Mouse (Mus musculus): ENCODE measurements around the gene Crebbp. TPM values are rescaled to one million over a fixed set of nuclear protein-coding genes. Genes with fewer than 3 reads are reported as not detected.

The Crebbp gene
- polyA plus RNA-seq, 1 experiment from 2014 or later, result 28.6 TPM

GRCm38 (mm10) chr16:4032341-4032748, 181.5 kb downstream of the Crebbp start:
- Histone ChIP-seq H3K4me1 (0 out of 2 replicates have a peak, but pooled peaks cover 3% of the 10 kb centered on the region), H3K36me3 (replicated peaks) (peaks cover 15% of the 10 kb centered on the region), H3K9me3 (peaks cover 3% of the 10 kb centered on the region; the same call in 1 of the 2 replicates), H3K27me3 (ENCODE audit: poor library complexity, severe bottlenecking) (no peaks in the 10 kb centered on the region), H3K27ac (no peak overlapping the region), H3K4me3 (no peak overlapping the region)
- 95% methylated on average over 6 of the region's 6 CpGs for WGBS
- no peak for DNase-seq (ENCODE audit: extremely low spot score, low spot score)

GRCm38 (mm10) chr16:4031441-4032274, 182.1 kb downstream of the Crebbp start:
- no peaks in the 10 kb centered on the region for H3K27me3 ChIP-seq (ENCODE audit: poor library complexity, severe bottlenecking)
- H3K4me3 ChIP-seq, result no peak overlapping the region
- H3K9me3 ChIP-seq, result peaks cover 3% of the 10 kb centered on the region; the same call in 1 of the 2 replicates
- no peak overlapping the region for H3K27ac ChIP-seq
- WGBS, result 70% methylated on average over 4 of the region's 6 CpGs
- peaks cover 9% of the 10 kb centered on the region for H3K36me3 ChIP-seq (replicated peaks)
- 0 out of 2 replicates have a peak, but pooled peaks cover 3% of the 10 kb centered on the region for H3K4me1 ChIP-seq
- no peak for DNase-seq (ENCODE audit: extremely low spot score, low spot score)

Small RNA genes within 50 kb of the gene (microRNA-seq; reads per million reads assigned to microRNA genes)
- not detected for gene Gm23413

Other genes with a start within 250 kb of the Crebbp start
- 1.3 and 1.4 TPM in 2 replicates for gene Nlrc3, start 237.4 kb downstream of the Crebbp start, polyA plus RNA-seq (2016; fragmentation: Nextera tagmentation; extraction: Ambion mirVana)
- 22.1 and 24.0 TPM in 2 replicates for gene Slx4, start 210.2 kb downstream of the Crebbp start, polyA plus RNA-seq (2016; fragmentation: Nextera tagmentation; extraction: Ambion mirVana)
- gene Dnase1, start 177.1 kb downstream of the Crebbp start, polyA plus RNA-seq (2016; fragmentation: Nextera tagmentation; extraction: Ambion mirVana), result 5.7 and 6.1 TPM in 2 replicates
- 96.1 and 100.0 TPM in 2 replicates for gene Trap1, start 136.2 kb downstream of the Crebbp start, polyA plus RNA-seq (2016; fragmentation: Nextera tagmentation; extraction: Ambion mirVana)
- 0.30 and 0.35 TPM in 2 replicates for gene Adcy9, start 206.5 kb upstream of the Crebbp start, polyA plus RNA-seq (2016; fragmentation: Nextera tagmentation; extraction: Ambion mirVana)